ENCODE assay signal across 9 mouse cellular contexts in the genomic region with DNA sequence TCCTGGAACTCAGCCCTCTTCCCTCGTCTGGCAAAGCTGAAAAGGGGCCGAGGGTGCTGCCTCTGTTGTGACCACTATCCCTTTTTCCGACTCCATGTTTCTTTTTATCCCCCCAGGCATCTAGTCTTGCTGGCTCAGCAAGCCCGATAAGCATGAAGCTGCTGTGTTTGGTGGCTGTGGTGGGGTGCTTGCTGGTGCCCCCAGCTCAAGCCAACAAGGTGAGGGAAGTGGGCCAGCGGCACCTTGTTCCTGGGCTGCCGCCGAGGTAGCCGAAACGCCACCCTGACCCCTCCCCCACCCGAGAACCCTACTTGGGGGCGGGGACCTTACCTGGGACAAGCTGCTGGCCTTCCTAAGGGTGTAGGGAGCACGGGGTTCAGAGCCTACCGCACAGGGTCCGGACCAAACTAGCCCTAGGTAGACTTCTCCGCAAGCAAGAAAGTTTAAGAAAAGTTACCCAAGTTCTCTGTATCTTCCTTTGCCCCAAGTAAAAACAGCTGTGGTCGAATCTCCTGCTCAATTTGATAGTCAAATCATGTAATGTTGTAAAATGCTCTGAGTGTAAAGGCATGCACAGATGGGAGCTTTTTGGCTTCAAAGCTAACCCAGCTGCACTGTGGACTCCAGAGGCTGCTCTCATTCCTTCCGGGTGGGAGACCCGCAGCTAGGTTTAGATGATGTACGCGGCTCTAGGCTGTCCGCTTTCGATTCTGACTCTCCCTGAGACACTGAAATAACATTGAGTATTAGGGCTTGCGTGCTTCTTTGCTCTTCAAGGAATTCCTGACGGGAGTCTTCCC. TPM values are rescaled to one million over a fixed set of nuclear protein-coding genes. Genes with fewer than 3 reads are reported as not detected.
DNase-seq lines count a peak whose midpoint lies in the region; ATAC-seq and TF ChIP-seq lines count a peak whose summit lies in the region.
"Had no signal": no experiment of that assay in that cellular context is flagged by ENCODE, and none has a peak within 500 bp of the region (broad histone marks: within the 10 kb centered on the region; RNA-seq: fewer than 3 reads in every experiment).

No protein-coding gene starts in this region.

- no peak for TF ChIP-seq CTCF in thymus, adult 2 months (IDR thresholded peaks at IDR 0.05; ENCODE audit: borderline replicate concordance, control insufficient read depth, extremely low read depth, insufficient read depth, low read length, poor library complexity)

- WGBS in embryonic facial prominence, embryonic 12.5 days: 3% methylated on average over 24 of the region's 24 CpGs
- 9% methylated on average over 24 of the region's 24 CpGs for WGBS in hindbrain, embryonic 11.5 days
- 3% methylated on average over 23 of the region's 24 CpGs for WGBS in limb, embryonic 14.5 days
- 4% methylated on average over 24 of the region's 24 CpGs for WGBS in midbrain, embryonic 15.5 days
- 6% methylated on average over 24 of the region's 24 CpGs for WGBS in thymus, adult 2 months

- no peak for TF ChIP-seq POLR2A in limb, embryonic 14.5 days (IDR thresholded peaks at IDR 0.05; ENCODE audit: borderline replicate concordance, extremely low read depth, insufficient read depth, insufficient read length)
- TF ChIP-seq POLR2A in thymus, adult 2 months (IDR thresholded peaks at IDR 0.05; ENCODE audit: control insufficient read depth, extremely low read depth, insufficient read depth, low read length, poor library complexity): no peak

- peak overlapping the region; percentile 85 for H3K9ac ChIP-seq in embryonic facial prominence, embryonic 12.5 days
- H3K9ac ChIP-seq in hindbrain, embryonic 11.5 days (ENCODE audit: low read depth, low read length): peak overlapping the region; percentile 80
- peak overlapping the region; percentile 85 for H3K9ac ChIP-seq in limb, embryonic 14.5 days (ENCODE audit: low read depth, low read length, severe bottlenecking)
- H3K9ac ChIP-seq in midbrain, embryonic 15.5 days: peak overlapping the region; percentile 94

- peak overlapping the region; percentile 89 for H3K27ac ChIP-seq in embryonic facial prominence, embryonic 12.5 days
- peak overlapping the region; percentile 31; the same call in 1 of the 2 replicates for H3K27ac ChIP-seq in hindbrain, embryonic 11.5 days (ENCODE audit: low read depth, low read length)
- H3K27ac ChIP-seq in limb, embryonic 14.5 days (replicated peaks; ENCODE audit: low read depth, low read length): peak overlapping the region; percentile 83
- peak overlapping the region; percentile 81 for H3K27ac ChIP-seq in midbrain, embryonic 15.5 days
- peak overlapping the region; percentile 33; the same call in 1 of the 2 replicates for H3K27ac ChIP-seq in thymus, adult 2 months (ENCODE audit: control insufficient read depth, insufficient read depth, low read length)

- no peaks in the 10 kb centered on the region for H3K27me3 ChIP-seq in embryonic facial prominence, embryonic 12.5 days
- H3K27me3 ChIP-seq in hindbrain, embryonic 11.5 days (ENCODE audit: control insufficient read depth, insufficient read depth, low read length): no peaks in the 10 kb centered on the region
- H3K27me3 ChIP-seq in limb, embryonic 14.5 days (ENCODE audit: control insufficient read depth, insufficient read depth, low read length): no peaks in the 10 kb centered on the region
- H3K27me3 ChIP-seq in midbrain, embryonic 15.5 days (replicated peaks): no peaks in the 10 kb centered on the region
- no peaks in the 10 kb centered on the region for H3K27me3 ChIP-seq in thymus, adult 2 months (ENCODE audit: control insufficient read depth, insufficient read depth, low read length)
- H3K27me3 ChIP-seq: Patski had no signal

- peaks cover 14% of the 10 kb centered on the region for H3K4me1 ChIP-seq in embryonic facial prominence, embryonic 12.5 days
- no peaks in the 10 kb centered on the region for H3K4me1 ChIP-seq in hindbrain, embryonic 11.5 days (replicated peaks; ENCODE audit: control insufficient read depth, insufficient read depth, low read length)
- peaks cover 11% of the 10 kb centered on the region for H3K4me1 ChIP-seq in limb, embryonic 14.5 days (ENCODE audit: control insufficient read depth, insufficient read depth, low read length)
- H3K4me1 ChIP-seq in midbrain, embryonic 15.5 days: peaks cover 20% of the 10 kb centered on the region
- peaks cover 2% of the 10 kb centered on the region; the same call in 1 of the 2 replicates for H3K4me1 ChIP-seq in thymus, adult 2 months (replicated peaks; ENCODE audit: control insufficient read depth, insufficient read depth, low read length)

- H3K9me3 ChIP-seq in embryonic facial prominence, embryonic 12.5 days: no peaks in the 10 kb centered on the region
- no peaks in the 10 kb centered on the region for H3K9me3 ChIP-seq in hindbrain, embryonic 11.5 days (ENCODE audit: control insufficient read depth, low read length)
- no peaks in the 10 kb centered on the region for H3K9me3 ChIP-seq in limb, embryonic 14.5 days (ENCODE audit: control insufficient read depth, low read length)
- H3K9me3 ChIP-seq in midbrain, embryonic 15.5 days: no peaks in the 10 kb centered on the region

- peak overlapping the region; percentile 76 for H3K4me3 ChIP-seq in embryonic facial prominence, embryonic 12.5 days
- H3K4me3 ChIP-seq in hindbrain, embryonic 11.5 days (ENCODE audit: low read depth, low read length): peak overlapping the region; percentile 72
- peak overlapping the region; percentile 85 for H3K4me3 ChIP-seq in limb, embryonic 14.5 days (replicated peaks; ENCODE audit: low read length)
- H3K4me3 ChIP-seq in midbrain, embryonic 15.5 days: peak overlapping the region; percentile 88
- peak overlapping the region; percentile 66 for H3K4me3 ChIP-seq in thymus, adult 2 months (ENCODE audit: control insufficient read depth, insufficient read depth, low read length)

- ATAC-seq in frontal cortex, adult (ENCODE audit: low TSS enrichment): 0 out of 2 replicates have a peak, but pooled peaks have one; percentile 11
- ATAC-seq in activated CD4-positive, CD25-positive, alpha-beta regulatory T cell, adult 4 months: peak; percentile 3
- ATAC-seq in embryonic facial prominence, embryonic 12.5 days (ENCODE audit: insufficient number of reproducible peaks, insufficient read depth, low FRiP score, low TSS enrichment): peak; percentile 19; the same call in 1 of the 2 replicates
- ATAC-seq in hindbrain, embryonic 11.5 days (ENCODE audit: low FRiP score): peak; percentile 69
- ATAC-seq in limb, embryonic 14.5 days (ENCODE audit: low FRiP score, low read depth): peak; percentile 45
- peak; percentile 46 for ATAC-seq in midbrain, embryonic 15.5 days (replicated peaks)

- no peak for DNase-seq in frontal cortex, postnatal 14 days (ENCODE audit: low spot score in 2 of 2)
- no peak for DNase-seq in hindbrain, embryonic 11.5 days (ENCODE audit: low spot score)
- peak; percentile 39 for DNase-seq in limb, embryonic 14.5 days (ENCODE audit: low spot score)
- DNase-seq in thymus, adult 2 months: peak; percentile 54

- H3K4me2 ChIP-seq in embryonic facial prominence, embryonic 12.5 days (replicated peaks): peak overlapping the region; percentile 75
- H3K4me2 ChIP-seq in hindbrain, embryonic 11.5 days (replicated peaks; ENCODE audit: low read depth, low read length): peak overlapping the region; percentile 87
- peak overlapping the region; percentile 87 for H3K4me2 ChIP-seq in limb, embryonic 14.5 days (replicated peaks; ENCODE audit: low read depth, low read length, severe bottlenecking)
- H3K4me2 ChIP-seq in midbrain, embryonic 15.5 days: peak overlapping the region; percentile 96

- peaks cover 37% of the 10 kb centered on the region for H3K36me3 ChIP-seq in embryonic facial prominence, embryonic 12.5 days
- H3K36me3 ChIP-seq in hindbrain, embryonic 11.5 days (ENCODE audit: control insufficient read depth, insufficient read depth, low read length): peaks cover 5% of the 10 kb centered on the region; the same call in 1 of the 2 replicates
- H3K36me3 ChIP-seq in limb, embryonic 14.5 days (ENCODE audit: control insufficient read depth, insufficient read depth, low read length): peaks cover 36% of the 10 kb centered on the region
- peaks cover 5% of the 10 kb centered on the region; the same call in 1 of the 2 replicates for H3K36me3 ChIP-seq in midbrain, embryonic 15.5 days (replicated peaks)
- H3K36me3 ChIP-seq in thymus, adult 2 months (ENCODE audit: control insufficient read depth, insufficient read depth, low read length): no peaks in the 10 kb centered on the region

RNA-seq across cellular contexts. Expression of a gene that starts 10.6 kb away (rescaled TPM):
- polyA plus RNA-seq in activated CD4-positive, CD25-positive, alpha-beta regulatory T cell, adult 4 months (2017; shearing (Covaris generic)): 10 to 100 TPM; 21.4 to 27.0 TPM
- polyA plus RNA-seq in embryonic facial prominence, embryonic 12.5 days (2016; fragmentation: Nextera tagmentation; extraction: Ambion mirVana): 172 and 173 TPM in 2 replicates
- polyA plus RNA-seq in hindbrain, embryonic 11.5 days (2014; fragmentation: Nextera tagmentation; extraction: Ambion mirVana): 60.8 and 84.0 TPM in 2 replicates
- 162 and 190 TPM in 2 replicates for polyA plus RNA-seq in limb, embryonic 14.5 days (2012; rRNA removed)
- polyA plus RNA-seq in limb, embryonic 14.5 days (2014; fragmentation: Nextera tagmentation; extraction: Ambion mirVana): 98.6 and 111 TPM in 2 replicates
- polyA plus RNA-seq in midbrain, embryonic 15.5 days (2015; fragmentation: Nextera tagmentation; extraction: Ambion mirVana): 150 and 154 TPM in 2 replicates
- polyA plus RNA-seq in thymus, adult 2 months (2012; rRNA removed): 77.1 and 86.9 TPM in 2 replicates

RNA-seq across cellular contexts. Expression of a gene that starts 12.4 kb away (rescaled TPM):
- not detected for polyA plus RNA-seq in activated CD4-positive, CD25-positive, alpha-beta regulatory T cell, adult 4 months (2017; shearing (Covaris generic))
- 0.09 TPM in 1 of 2 replicates, not detected in the other for polyA plus RNA-seq in embryonic facial prominence, embryonic 12.5 days (2016; fragmentation: Nextera tagmentation; extraction: Ambion mirVana)
- not detected in 2 replicates for polyA plus RNA-seq in hindbrain, embryonic 11.5 days (2014; fragmentation: Nextera tagmentation; extraction: Ambion mirVana)
- polyA plus RNA-seq in limb, embryonic 14.5 days (2012; rRNA removed): 0.69 and 0.74 TPM in 2 replicates
- 0.14 and 0.28 TPM in 2 replicates for polyA plus RNA-seq in limb, embryonic 14.5 days (2014; fragmentation: Nextera tagmentation; extraction: Ambion mirVana)
- not detected in 2 replicates for polyA plus RNA-seq in midbrain, embryonic 15.5 days (2015; fragmentation: Nextera tagmentation; extraction: Ambion mirVana)
- 0.52 and 0.81 TPM in 2 replicates for polyA plus RNA-seq in thymus, adult 2 months (2012; rRNA removed)
- polyA plus RNA-seq: Patski had no signal

RNA-seq across cellular contexts. Expression of a gene that starts 32.0 kb away (rescaled TPM):
- not detected for polyA plus RNA-seq in activated CD4-positive, CD25-positive, alpha-beta regulatory T cell, adult 4 months (2017; shearing (Covaris generic))
- 0.42 TPM in 1 of 2 replicates, not detected in the other for polyA plus RNA-seq in embryonic facial prominence, embryonic 12.5 days (2016; fragmentation: Nextera tagmentation; extraction: Ambion mirVana)
- not detected in 2 replicates for polyA plus RNA-seq in hindbrain, embryonic 11.5 days (2014; fragmentation: Nextera tagmentation; extraction: Ambion mirVana)
- polyA plus RNA-seq in limb, embryonic 14.5 days (2012; rRNA removed): 0.18 and 0.36 TPM in 2 replicates
- polyA plus RNA-seq in limb, embryonic 14.5 days (2014; fragmentation: Nextera tagmentation; extraction: Ambion mirVana): not detected in 2 replicates
- polyA plus RNA-seq in midbrain, embryonic 15.5 days (2015; fragmentation: Nextera tagmentation; extraction: Ambion mirVana): not detected in 2 replicates
- polyA plus RNA-seq in thymus, adult 2 months (2012; rRNA removed): not detected in 2 replicates
- polyA plus RNA-seq: Patski had no signal

RNA-seq across cellular contexts. Expression of a gene that starts 34.0 kb away (rescaled TPM):
- 1 to 10 TPM; 2.4 to 2.9 TPM for polyA plus RNA-seq in activated CD4-positive, CD25-positive, alpha-beta regulatory T cell, adult 4 months (2017; shearing (Covaris generic))
- polyA plus RNA-seq in embryonic facial prominence, embryonic 12.5 days (2016; fragmentation: Nextera tagmentation; extraction: Ambion mirVana): 1.2 and 1.3 TPM in 2 replicates
- 0.20 and 0.43 TPM in 2 replicates for polyA plus RNA-seq in hindbrain, embryonic 11.5 days (2014; fragmentation: Nextera tagmentation; extraction: Ambion mirVana)
- 16.6 and 22.4 TPM in 2 replicates for polyA plus RNA-seq in limb, embryonic 14.5 days (2012; rRNA removed)
- 4.3 and 6.9 TPM in 2 replicates for polyA plus RNA-seq in limb, embryonic 14.5 days (2014; fragmentation: Nextera tagmentation; extraction: Ambion mirVana)
- polyA plus RNA-seq in midbrain, embryonic 15.5 days (2015; fragmentation: Nextera tagmentation; extraction: Ambion mirVana): 0.12 and 0.17 TPM in 2 replicates
- 2.3 and 3.7 TPM in 2 replicates for polyA plus RNA-seq in thymus, adult 2 months (2012; rRNA removed)
- polyA plus RNA-seq: Patski had no signal

Comparison
In these comparisons a context has a peak if more than half of its experiments do, and no peak if none do; other contexts are left out.
1. ATAC-seq: peak in every context shown above with its lines; median percentile 69 in hindbrain, embryonic 11.5 days; 46 in midbrain, embryonic 15.5 days; 45 in limb, embryonic 14.5 days; 19 in embryonic facial prominence, embryonic 12.5 days; 11 in frontal cortex, adult; 3 in activated CD4-positive, CD25-positive, alpha-beta regulatory T cell, adult 4 months.
2. DNase-seq: peak in limb, embryonic 14.5 days (single experiment) and thymus, adult 2 months (single experiment); none in frontal cortex, postnatal 14 days (0 of 2) and hindbrain, embryonic 11.5 days (single experiment).
3. H3K27ac ChIP-seq: peak in every context shown above with its lines; median percentile 89 in embryonic facial prominence, embryonic 12.5 days; 83 in limb, embryonic 14.5 days; 81 in midbrain, embryonic 15.5 days; 33 in thymus, adult 2 months; 31 in hindbrain, embryonic 11.5 days.
4. Peak in every context shown above with its lines, with median percentiles within 50 percentile points of each other: H3K4me2 ChIP-seq, H3K4me3 ChIP-seq and H3K9ac ChIP-seq.